Mouse (Mus musculus): ENCODE measurements around the gene Psmc1.

- TF ChIP-seq CTCF (IDR thresholded peaks at IDR 0.05; ENCODE audit: low read depth) (no peak), EP300 (IDR thresholded peaks at IDR 0.05; ENCODE audit: low read depth) (no peak)
These were observed 19.0 kb downstream of the Psmc1 start for GRCm38 (mm10) chr12:100128961-100129360.
